Mouse (Mus musculus) thymus, adult 2 months (tissue): ENCODE measurements around the gene Gpr182. TPM values are rescaled to one million over a fixed set of nuclear protein-coding genes. Genes with fewer than 3 reads are reported as not detected.
"Not testable (repeated sequence)": the region's sequence is repeated elsewhere in the genome, so short reads cannot be mapped to it uniquely, and the experiment has no call there.

Experiments used
- DNase-seq: peaks from one replicate; pipeline ENCODE4 v3.0.0; 2021
- H3K27ac ChIP-seq: fragments of 200-500 bp; 2 replicates; pipeline ENCODE4 v1.5.1; 2012; ENCODE audit warnings: low read length, control low read depth; ENCODE audit not compliant: control insufficient read depth, insufficient read depth
- H3K27me3 ChIP-seq: fragments of 200-500 bp; 2 replicates; pipeline ENCODE4 v1.6.1; 2012; ENCODE audit warnings: mild to moderate bottlenecking, low read length, moderate library complexity, mixed read lengths; ENCODE audit not compliant: control insufficient read depth, insufficient read depth
- H3K36me3 ChIP-seq: fragments of 200-500 bp; 2 replicates; pipeline ENCODE4 v1.6.1; 2012; ENCODE audit warnings: mild to moderate bottlenecking, low read length, moderate library complexity; ENCODE audit not compliant: control insufficient read depth, insufficient read depth
- H3K4me1 ChIP-seq: fragments of 200-500 bp; replicated peaks from 2 replicates; pipeline ENCODE4 v1.6.1; 2012; ENCODE audit warnings: low read length; ENCODE audit not compliant: control insufficient read depth, insufficient read depth
- H3K4me3 ChIP-seq: fragments of 200-500 bp; 2 replicates; pipeline ENCODE4 v1.5.1; 2012; ENCODE audit warnings: mild to moderate bottlenecking, low read length, control low read depth, moderate library complexity; ENCODE audit not compliant: control insufficient read depth, insufficient read depth
- CTCF ChIP-seq: fragments of 200-500 bp; IDR thresholded peaks from 2 replicates; pipeline ENCODE4 v1.5.1; 2012; ENCODE audit warnings: mild to moderate bottlenecking, control low read depth, low read length, moderate library complexity, borderline replicate concordance; ENCODE audit not compliant: control insufficient read depth, poor library complexity, insufficient read depth; ENCODE audit errors: extremely low read depth
- POLR2A ChIP-seq: fragments of 200-500 bp; IDR thresholded peaks from 2 replicates; pipeline ENCODE4 v1.6.1; 2012; ENCODE audit warnings: mild to moderate bottlenecking, low read length, control low read depth, moderate library complexity; ENCODE audit not compliant: control insufficient read depth, poor library complexity, insufficient read depth; ENCODE audit errors: extremely low read depth
- WGBS: fragments of 180-500 bp; shearing (Covaris S2); methylation state at CpG from one replicate; pipeline ENCODE4 v1.1.7; 2018; 5-methylcytosine and 5-hydroxymethylcytosine counted together
- polyA plus RNA-seq: library from polyadenylated mRNA; depleted of rRNA; stranded (reverse); fragments of >200 nt; gene quantifications from 2 replicates; pipeline ENCODE4 v1.2.3, GENCODE M21; 2012; rRNA removed

Gpr182 gene
- 2.3 and 2.4 TPM in 2 replicates for polyA plus RNA-seq

GRCm38 (mm10) chr10:127751548-127751947, at the start of gene Gpr182:
Gene Gpr182 (minus strand): TSS chr10:127751732.
- TF ChIP-seq CTCF = no peak
- H3K27ac ChIP-seq = no peak within 1 kb of the TSS
- H3K4me1 ChIP-seq = no peaks in the 10 kb centered on the region
- DNase-seq = no peak
- no peaks in the 10 kb centered on the region for H3K27me3 ChIP-seq
- H3K4me3 ChIP-seq = no peak within 1 kb of the TSS
- 85% methylated on average over 8 of the region's 8 CpGs for WGBS
- no peaks in the 10 kb centered on the region for H3K36me3 ChIP-seq

GRCm38 (mm10) chr10:127800891-127801290, 49.4 kb upstream of the Gpr182 start, which contains the start of gene Rdh16:
Gene Rdh16 (plus strand): TSS chr10:127801152.
- no peak within 1 kb of the TSS for H3K27ac ChIP-seq
- 93% methylated on average over 6 of the region's 6 CpGs for WGBS

GRCm38 (mm10) chr10:127799295-127799694, 47.8 kb upstream of the Gpr182 start:
- H3K27ac ChIP-seq = no peak overlapping the region
- 78% methylated on average over 1 of the region's 1 CpGs for WGBS
- H3K4me3 ChIP-seq = no peak overlapping the region
- no peak for DNase-seq
- TF ChIP-seq POLR2A (no peak), CTCF (no peak)
- no peaks in the 10 kb centered on the region for H3K27me3 ChIP-seq
- no peaks in the 10 kb centered on the region for H3K36me3 ChIP-seq
- H3K4me1 ChIP-seq = no peaks in the 10 kb centered on the region

More at GRCm38 (mm10) chr10:127800891-127801290, 49.4 kb upstream of the Gpr182 start, which contains the start of gene Rdh16:
- no peaks in the 10 kb centered on the region for H3K36me3 ChIP-seq
- TF ChIP-seq CTCF (no peak), POLR2A (no peak)
- no peaks in the 10 kb centered on the region for H3K27me3 ChIP-seq
- H3K4me3 ChIP-seq = no peak within 1 kb of the TSS
- no peak for DNase-seq
- no peaks in the 10 kb centered on the region for H3K4me1 ChIP-seq

DNA sequence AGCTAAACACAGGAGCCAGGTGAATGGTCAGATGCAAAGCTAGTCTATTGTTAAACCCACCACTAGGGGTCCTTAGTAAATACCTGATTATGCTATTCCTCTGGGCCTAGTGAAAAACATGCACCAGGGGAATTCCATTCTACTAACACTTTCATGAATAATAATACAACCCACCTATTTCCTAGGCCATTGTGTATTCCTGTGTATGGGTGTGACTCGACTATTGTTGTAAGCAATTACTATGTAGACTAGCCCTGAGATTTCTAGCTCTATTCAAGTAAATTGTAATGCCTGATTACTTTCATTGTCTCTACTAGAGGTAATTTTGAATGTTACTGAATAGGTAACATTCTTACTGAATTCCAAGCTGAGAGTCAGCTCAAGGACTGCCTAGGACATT, 33.9 kb upstream of the Gpr182 start:
- not testable (repeated sequence) for H3K4me1 ChIP-seq, H3K27me3 ChIP-seq, H3K27ac ChIP-seq, DNase-seq, H3K36me3 ChIP-seq, H3K4me3 ChIP-seq
- 86% methylated on average over 1 of the region's 1 CpGs for WGBS

GRCm38 (mm10) chr10:127782321-127782720, 30.8 kb upstream of the Gpr182 start:
- H3K27ac ChIP-seq, H3K27me3 ChIP-seq, H3K4me1 ChIP-seq, H3K36me3 ChIP-seq, H3K4me3 ChIP-seq, DNase-seq: not testable (repeated sequence)
- WGBS = 98% methylated on average over 17 of the region's 17 CpGs

GRCm38 (mm10) chr10:127776011-127776410, 24.5 kb upstream of the Gpr182 start, which contains the start of gene Rdh9:
Gene Rdh9 (plus strand): TSS chr10:127776386.
- no peak within 1 kb of the TSS for H3K27ac ChIP-seq
- TF ChIP-seq CTCF = no peak
- no peak for TF ChIP-seq POLR2A
- WGBS = 80% methylated on average over 2 of the region's 2 CpGs

GRCm38 (mm10) chr10:127766564-127766963, 15.0 kb upstream of the Gpr182 start:
- H3K27me3 ChIP-seq = no peaks in the 10 kb centered on the region
- H3K27ac ChIP-seq = no peak overlapping the region
- no peak for DNase-seq
- no peaks in the 10 kb centered on the region for H3K4me1 ChIP-seq
- no peaks in the 10 kb centered on the region for H3K36me3 ChIP-seq
- TF ChIP-seq POLR2A (no peak), CTCF (no peak)
- 88% methylated on average over 1 of the region's 1 CpGs for WGBS
- no peak overlapping the region for H3K4me3 ChIP-seq

More at GRCm38 (mm10) chr10:127776011-127776410, 24.5 kb upstream of the Gpr182 start, which contains the start of gene Rdh9:
- Histone ChIP-seq H3K4me3 (no peak within 1 kb of the TSS), H3K4me1 (no peaks in the 10 kb centered on the region), H3K36me3 (no peaks in the 10 kb centered on the region), H3K27me3 (no peaks in the 10 kb centered on the region)
- no peak for DNase-seq
